Mouse (Mus musculus) heart, postnatal 0 days (tissue): ENCODE results near the gene Itk. TPM values are rescaled to one million over a fixed set of nuclear protein-coding genes. Genes with fewer than 3 reads are reported as not detected.
A peak's percentile ranks its signal among the peaks of the same experiment; 100 is the strongest.

Source experiments
- ATAC-seq: fragments of 200-750 bp; cut with Nextera tagmentation; 2 replicates; pipeline ENCODE4 v1.8.0; 2017; ENCODE audit warnings: low read depth, moderate number of reproducible peaks, moderate library complexity; ENCODE audit not compliant: insufficient read depth
- DNase-seq: peaks from one replicate; pipeline ENCODE4 v3.0.0-alpha.2; 2016; ENCODE audit warnings: low spot score
- H3K27ac ChIP-seq: fragments of 300-500 bp; sonication (generic); 2 replicates; pipeline ENCODE4 v1.5.1; 2014; ENCODE audit warnings: low read depth, mild to moderate bottlenecking
- H3K27me3 ChIP-seq: fragments of 300-500 bp; sonication (generic); 2 replicates; pipeline ENCODE4 v1.6.1; 2014; ENCODE audit warnings: low read length, mixed read lengths; ENCODE audit not compliant: control insufficient read depth, insufficient read depth
- H3K36me3 ChIP-seq: fragments of 300-500 bp; sonication (generic); replicated peaks from 2 replicates; pipeline ENCODE4 v1.6.1; 2014; ENCODE audit warnings: low read length, mixed read lengths; ENCODE audit not compliant: control insufficient read depth, insufficient read depth
- H3K4me1 ChIP-seq: fragments of 300-500 bp; sonication (generic); 2 replicates; pipeline ENCODE4 v1.6.1; 2014; ENCODE audit warnings: antibody characterized with exemption; ENCODE audit not compliant: control insufficient read depth, insufficient read depth
- H3K4me2 ChIP-seq: fragments of 300-500 bp; sonication (generic); 2 replicates; pipeline ENCODE4 v1.6.1; 2014; ENCODE audit warnings: low read depth, mild to moderate bottlenecking, low read length, moderate library complexity
- H3K4me3 ChIP-seq: fragments of 300-500 bp; sonication (generic); 2 replicates; pipeline ENCODE4 v1.5.1; 2014; ENCODE audit warnings: low read depth, low read length
- H3K9ac ChIP-seq: fragments of 300-500 bp; sonication (generic); replicated peaks from 2 replicates; pipeline ENCODE4 v1.6.1; 2014; ENCODE audit warnings: low read depth, low read length, mixed read lengths
- H3K9me3 ChIP-seq: fragments of 300-500 bp; sonication (generic); replicated peaks from 2 replicates; pipeline ENCODE4 v1.6.1; 2016; ENCODE audit warnings: low read length; ENCODE audit not compliant: control insufficient read depth
- CTCF ChIP-seq: IDR thresholded peaks from 2 replicates; pipeline ENCODE4 v1.5.1; 2016; ENCODE audit warnings: antibody characterized with exemption, control low read depth, low read depth
- EP300 ChIP-seq: IDR thresholded peaks from 2 replicates; pipeline ENCODE4 v1.6.1; 2016; ENCODE audit warnings: antibody characterized with exemption, low read depth
- WGBS: fragments of 180-500 bp; shearing (Covaris S2); extraction: QIAGEN DNeasy Blood & Tissue Kit; methylation state at CpG from one replicate; pipeline ENCODE4 v1.1.7; 2014; 5-methylcytosine and 5-hydroxymethylcytosine counted together
- polyA plus RNA-seq: library from polyadenylated mRNA; unstranded; fragments of >200 nt; fragmentation: Nextera tagmentation; extraction: Ambion mirVana; gene quantifications from 2 replicates; pipeline ENCODE4 v1.2.1, GENCODE M21; 2015
- total RNA-seq: library from RNA; depleted of rRNA; stranded (reverse); fragments of >200 nt; gene quantifications from 2 replicates; pipeline ENCODE4 v1.2.3, GENCODE M21; 2014; ENCODE audit warnings: low replicate concordance

The Itk gene
- total and polyA plus RNA-seq, 2 experiments from 2014 or later = not detected

- ATAC-seq (no peak), DNase-seq (no peak)
- H3K27me3 ChIP-seq = no peaks in the 10 kb centered on the region
- no peak overlapping the region for H3K4me3 ChIP-seq
- H3K4me1 ChIP-seq = no peaks in the 10 kb centered on the region
- TF ChIP-seq EP300 (no peak), CTCF (no peak)
- H3K36me3 ChIP-seq = no peaks in the 10 kb centered on the region
- H3K27ac ChIP-seq = no peak overlapping the region
- H3K4me2 ChIP-seq = peak overlapping the region; percentile 8; the same call in 1 of the 2 replicates
- no peaks in the 10 kb centered on the region for H3K9me3 ChIP-seq
- no peak overlapping the region for H3K9ac ChIP-seq
- WGBS = 33% methylated on average over 10 of the region's 10 CpGs
These were observed 17.4 kb upstream of the Itk start for GRCm38 (mm10) chr11:46406721-46407120.

GRCm38 (mm10) chr11:46404986-46405385 lies 15.7 kb upstream of the Itk start:
- H3K4me1 ChIP-seq = no peaks in the 10 kb centered on the region
- no peak overlapping the region for H3K27ac ChIP-seq
- WGBS = 82% methylated on average over 16 of the region's 16 CpGs
- H3K4me2 ChIP-seq = no peak overlapping the region
- ATAC-seq (no peak), DNase-seq (no peak)
- H3K9me3 ChIP-seq = no peaks in the 10 kb centered on the region
- no peaks in the 10 kb centered on the region for H3K36me3 ChIP-seq
- no peak overlapping the region for H3K9ac ChIP-seq
- no peak overlapping the region for H3K4me3 ChIP-seq
- H3K27me3 ChIP-seq = no peaks in the 10 kb centered on the region
- TF ChIP-seq CTCF = no peak
- TF ChIP-seq EP300 = no peak

- H3K27ac ChIP-seq = no peak overlapping the region
- H3K4me1 ChIP-seq = no peaks in the 10 kb centered on the region
- H3K36me3 ChIP-seq = no peaks in the 10 kb centered on the region
- WGBS = 73% methylated on average over 12 of the region's 12 CpGs
- H3K9me3 ChIP-seq = no peaks in the 10 kb centered on the region
- H3K4me2 ChIP-seq = no peak overlapping the region
- no peak overlapping the region for H3K9ac ChIP-seq
- H3K4me3 ChIP-seq = no peak overlapping the region
- no peaks in the 10 kb centered on the region for H3K27me3 ChIP-seq
- TF ChIP-seq EP300 (no peak), CTCF (no peak)
- DNase-seq (no peak), ATAC-seq (no peak)
These were observed 12.2 kb upstream of the Itk start for GRCm38 (mm10) chr11:46401555-46401954.

- Histone ChIP-seq H3K9me3 (no peaks in the 10 kb centered on the region), H3K36me3 (no peaks in the 10 kb centered on the region), H3K4me3 (no peak overlapping the region), H3K27me3 (no peaks in the 10 kb centered on the region), H3K4me2 (no peak overlapping the region), H3K9ac (no peak overlapping the region), H3K27ac (no peak overlapping the region), H3K4me1 (no peaks in the 10 kb centered on the region; the same call in 1 of the 2 replicates)
- no peak for DNase-seq
- no peak for ATAC-seq
- WGBS = 59% methylated on average over 5 of the region's 5 CpGs
- TF ChIP-seq EP300 (no peak), CTCF (no peak)
These were observed 9.6 kb upstream of the Itk start for GRCm38 (mm10) chr11:46398933-46399383.

GRCm38 (mm10) chr11:46398473-46398872 lies 9.2 kb upstream of the Itk start:
- Histone ChIP-seq H3K9me3 (no peaks in the 10 kb centered on the region), H3K4me3 (no peak overlapping the region), H3K27me3 (no peaks in the 10 kb centered on the region), H3K4me2 (no peak overlapping the region), H3K27ac (no peak overlapping the region), H3K4me1 (no peaks in the 10 kb centered on the region; the same call in 1 of the 2 replicates), H3K36me3 (no peaks in the 10 kb centered on the region), H3K9ac (no peak overlapping the region)
- 70% methylated on average over 4 of the region's 4 CpGs for WGBS
- no peak for TF ChIP-seq CTCF
- no peak for TF ChIP-seq EP300
- DNase-seq (no peak), ATAC-seq (no peak)

GRCm38 (mm10) chr11:46397900-46398299 lies 8.6 kb upstream of the Itk start:
- TF ChIP-seq EP300 (no peak), CTCF (no peak)
- Histone ChIP-seq H3K4me3 (no peak overlapping the region), H3K27me3 (no peaks in the 10 kb centered on the region), H3K36me3 (no peaks in the 10 kb centered on the region), H3K4me2 (no peak overlapping the region), H3K9ac (no peak overlapping the region), H3K4me1 (no peaks in the 10 kb centered on the region; the same call in 1 of the 2 replicates), H3K9me3 (no peaks in the 10 kb centered on the region), H3K27ac (no peak overlapping the region)
- DNase-seq (no peak), ATAC-seq (no peak)
- 52% methylated on average over 2 of the region's 2 CpGs for WGBS
